Mouse (Mus musculus): ENCODE results near the gene Bcl10.

- TF ChIP-seq CTCF (IDR thresholded peaks at IDR 0.05; ENCODE audit: insufficient read depth, low read depth, low read length), result no peak
- TF ChIP-seq POLR2A (IDR thresholded peaks at IDR 0.05; ENCODE audit: insufficient read depth, low read depth, low read length), result no peak
These were observed 19.4 kb downstream of the Bcl10 start for GRCm38 (mm10) chr3:145941971-145942370.

Data from olfactory bulb, adult 2 months (tissue).